Mouse (Mus musculus) intestine, postnatal 0 days (tissue): ENCODE results near the gene Spats2. TPM values are rescaled to one million over a fixed set of nuclear protein-coding genes. Genes with fewer than 3 reads are reported as not detected.
A peak's percentile ranks its signal among the peaks of the same experiment; 100 is the strongest.

Experiments
- ATAC-seq: fragments of 200-750 bp; cut with Nextera tagmentation; 2 replicates; pipeline ENCODE4 v1.8.0; 2017; ENCODE audit warnings: mild to moderate bottlenecking, moderate TSS enrichment, moderate library complexity
- H3K27ac ChIP-seq: fragments of 300-500 bp; sonication (generic); 2 replicates; pipeline ENCODE4 v1.5.1; 2014; ENCODE audit warnings: mild to moderate bottlenecking, low read depth, low read length, moderate library complexity
- H3K27me3 ChIP-seq: fragments of 300-500 bp; sonication (generic); replicated peaks from 2 replicates; pipeline ENCODE4 v1.6.1; 2014; ENCODE audit warnings: low read length, mixed read lengths; ENCODE audit not compliant: control insufficient read depth, insufficient read depth
- H3K36me3 ChIP-seq: fragments of 300-500 bp; sonication (generic); 2 replicates; pipeline ENCODE4 v1.6.1; 2014; ENCODE audit warnings: mild to moderate bottlenecking, moderate library complexity; ENCODE audit not compliant: control insufficient read depth, insufficient read depth
- H3K4me1 ChIP-seq: fragments of 300-500 bp; sonication (generic); replicated peaks from 2 replicates; pipeline ENCODE4 v1.6.1; 2014; ENCODE audit warnings: antibody characterized with exemption, low read length, mixed read lengths; ENCODE audit not compliant: control insufficient read depth, insufficient read depth
- H3K4me2 ChIP-seq: fragments of 300-500 bp; sonication (generic); replicated peaks from 2 replicates; pipeline ENCODE4 v1.6.1; 2014; ENCODE audit warnings: low read depth, mild to moderate bottlenecking, moderate library complexity
- H3K4me3 ChIP-seq: fragments of 300-500 bp; sonication (generic); 2 replicates; pipeline ENCODE4 v1.5.1; 2014; ENCODE audit warnings: low read depth, low read length
- H3K9ac ChIP-seq: fragments of 300-500 bp; sonication (generic); 2 replicates; pipeline ENCODE4 v1.6.1; 2014; ENCODE audit warnings: mild to moderate bottlenecking, low read depth, low read length
- H3K9me3 ChIP-seq: fragments of 300-500 bp; sonication (generic); 2 replicates; pipeline ENCODE4 v1.6.1; 2016; ENCODE audit warnings: mixed run types; ENCODE audit not compliant: control insufficient read depth
- CTCF ChIP-seq: sonication (generic); IDR thresholded peaks from 2 replicates; pipeline ENCODE4 v1.5.1; 2016; ENCODE audit warnings: low read depth, mild to moderate bottlenecking, control low read depth, antibody characterized with exemption, moderate library complexity
- WGBS: fragments of 180-500 bp; shearing (Covaris S2); extraction: QIAGEN DNeasy Blood & Tissue Kit; methylation state at CpG from one replicate; pipeline ENCODE4 v1.1.7; 2014; 5-methylcytosine and 5-hydroxymethylcytosine counted together
- polyA plus RNA-seq: library from polyadenylated mRNA; unstranded; fragments of >200 nt; fragmentation: Nextera tagmentation; extraction: Ambion mirVana; gene quantifications from 2 replicates; pipeline ENCODE4 v1.2.1, GENCODE M21; 2015

Gene Spats2
- polyA plus RNA-seq, 1 experiment from 2014 or later = 14.3 TPM

DNA sequence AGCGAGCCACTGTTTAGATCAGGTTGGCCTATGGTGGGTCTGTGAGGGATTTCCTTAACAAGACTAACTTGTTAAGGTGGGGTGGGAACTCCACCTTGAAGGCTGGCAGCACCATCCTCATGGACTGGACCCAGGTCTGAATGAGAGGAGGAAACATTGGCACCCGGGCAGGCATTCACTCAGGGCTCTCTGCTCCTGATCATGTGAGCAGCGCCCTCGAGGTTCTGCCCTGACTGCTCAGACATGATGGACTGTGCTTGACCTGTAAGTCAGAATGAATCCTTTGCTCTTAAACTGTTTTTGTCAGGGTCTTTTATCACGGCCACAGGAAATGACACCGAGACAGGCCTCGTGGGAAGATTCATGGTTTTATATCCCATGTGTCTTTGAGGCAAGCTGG is 20.5 kb upstream of the Spats2 start:
- Histone ChIP-seq H3K36me3 (peaks cover 14% of the 10 kb centered on the region), H3K27ac (no peak overlapping the region), H3K4me1 (no peaks in the 10 kb centered on the region), H3K4me3 (no peak overlapping the region), H3K27me3 (no peaks in the 10 kb centered on the region), H3K4me2 (no peak overlapping the region), H3K9ac (no peak overlapping the region), H3K9me3 (no peaks in the 10 kb centered on the region)
- 68% methylated on average over 7 of the region's 7 CpGs for WGBS
- TF ChIP-seq CTCF = no peak
- no peak for ATAC-seq

DNA sequence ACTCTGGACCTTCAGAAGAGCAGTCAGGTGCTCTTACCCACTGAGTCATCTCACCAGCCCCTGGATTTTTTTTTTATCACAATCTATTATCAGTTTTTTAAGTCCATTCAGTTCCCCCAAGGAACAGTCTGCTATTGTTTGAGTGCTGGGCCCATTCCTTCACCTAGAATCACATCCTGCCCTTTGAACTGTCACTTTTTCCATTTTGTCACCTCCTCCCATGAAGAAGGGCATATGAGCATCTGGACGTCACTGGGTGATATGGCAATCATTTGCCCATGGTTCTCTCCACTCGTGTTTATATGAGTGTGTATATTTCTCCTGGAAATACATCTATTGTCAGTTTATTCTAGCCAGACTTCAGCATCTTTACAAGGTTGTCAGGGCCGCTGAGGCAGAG is 17.9 kb upstream of the Spats2 start:
- Histone ChIP-seq H3K9me3 (no peaks in the 10 kb centered on the region), H3K4me1 (no peaks in the 10 kb centered on the region), H3K27me3 (no peaks in the 10 kb centered on the region), H3K27ac (no peak overlapping the region), H3K4me3 (no peak overlapping the region), H3K9ac (no peak overlapping the region), H3K36me3 (peaks cover 14% of the 10 kb centered on the region), H3K4me2 (no peak overlapping the region)
- ATAC-seq = no peak
- 64% methylated on average over 3 of the region's 3 CpGs for WGBS
- TF ChIP-seq CTCF = no peak

- no peak for TF ChIP-seq CTCF
- no peak for ATAC-seq
These were observed 14.6 kb upstream of the Spats2 start for GRCm38 (mm10) chr15:99111139-99111538.

GRCm38 (mm10) chr15:99111809-99112208 is 13.9 kb upstream of the Spats2 start:
- no peak for ATAC-seq
- Histone ChIP-seq H3K4me2 (no peak overlapping the region), H3K9me3 (no peaks in the 10 kb centered on the region), H3K36me3 (no peaks in the 10 kb centered on the region; the same call in 1 of the 2 replicates), H3K9ac (no peak overlapping the region), H3K4me3 (no peak overlapping the region), H3K4me1 (no peaks in the 10 kb centered on the region), H3K27me3 (no peaks in the 10 kb centered on the region), H3K27ac (no peak overlapping the region)
- no peak for TF ChIP-seq CTCF
- WGBS = 51% methylated on average over 4 of the region's 4 CpGs

More at GRCm38 (mm10) chr15:99111139-99111538, 14.6 kb upstream of the Spats2 start:
- H3K9me3 ChIP-seq = no peaks in the 10 kb centered on the region
- no peaks in the 10 kb centered on the region for H3K27me3 ChIP-seq
- H3K4me1 ChIP-seq = no peaks in the 10 kb centered on the region
- no peak overlapping the region for H3K9ac ChIP-seq
- H3K4me3 ChIP-seq = no peak overlapping the region
- no peak overlapping the region for H3K4me2 ChIP-seq
- no peak overlapping the region for H3K27ac ChIP-seq
- 90% methylated on average over 3 of the region's 3 CpGs for WGBS
- no peaks in the 10 kb centered on the region; the same call in 1 of the 2 replicates for H3K36me3 ChIP-seq

- no peak for ATAC-seq
- H3K27ac ChIP-seq = no peak overlapping the region
- H3K27me3 ChIP-seq = no peaks in the 10 kb centered on the region
- 28% methylated on average over 11 of the region's 11 CpGs for WGBS
- no peak overlapping the region for H3K9ac ChIP-seq
- H3K36me3 ChIP-seq = no peaks in the 10 kb centered on the region
- H3K4me1 ChIP-seq = no peaks in the 10 kb centered on the region
- no peak overlapping the region for H3K4me3 ChIP-seq
- H3K4me2 ChIP-seq = peak overlapping the region; percentile 45
- no peaks in the 10 kb centered on the region for H3K9me3 ChIP-seq
- TF ChIP-seq CTCF = no peak
These were observed 12.8 kb upstream of the Spats2 start for GRCm38 (mm10) chr15:99112843-99113395.

DNA sequence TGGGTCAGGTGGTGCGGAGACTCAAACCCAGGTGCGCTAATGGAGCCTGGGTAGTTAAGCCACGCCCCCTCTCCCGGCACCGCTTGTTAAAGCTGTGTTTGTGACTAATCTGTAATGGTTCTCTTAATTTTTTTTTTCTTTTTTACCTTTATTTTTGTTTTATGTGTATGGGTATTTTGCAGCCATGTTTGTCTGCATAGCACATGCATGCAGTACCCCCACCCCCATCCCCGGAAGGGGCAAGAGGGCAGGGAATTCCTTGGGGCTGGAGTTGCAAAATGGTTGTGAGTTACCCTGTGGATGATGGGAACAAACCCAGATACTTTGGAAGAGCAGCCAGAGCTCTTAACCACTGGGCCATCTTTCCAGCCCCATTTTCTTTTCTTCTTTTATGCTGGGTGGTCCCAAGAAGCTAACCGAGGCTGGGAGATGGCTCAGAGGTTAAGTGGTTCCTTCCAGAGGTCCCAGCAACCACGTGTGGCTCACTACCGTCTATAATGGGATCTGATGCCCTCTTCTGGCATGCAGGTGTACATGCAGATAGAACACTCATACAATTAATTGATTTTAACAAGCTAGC is 12.2 kb upstream of the Spats2 start:
- H3K27me3 ChIP-seq = no peaks in the 10 kb centered on the region
- H3K4me2 ChIP-seq = peak overlapping the region; percentile 45
- H3K9me3 ChIP-seq = no peaks in the 10 kb centered on the region
- peak; percentile 73 for TF ChIP-seq CTCF
- no peak overlapping the region for H3K9ac ChIP-seq
- peak; percentile 51 for ATAC-seq
- 6% methylated on average over 9 of the region's 9 CpGs for WGBS
- H3K27ac ChIP-seq = no peak overlapping the region
- H3K36me3 ChIP-seq = no peaks in the 10 kb centered on the region
- no peak overlapping the region for H3K4me3 ChIP-seq
- H3K4me1 ChIP-seq = no peaks in the 10 kb centered on the region
